In genomic region chr8:120548313-120548761, GRCm38 (mm10) we compare ENCODE assay signal across 7 mouse cellular contexts. TPM values are rescaled to one million over a fixed set of nuclear protein-coding genes. Genes with fewer than 3 reads are reported as not detected.
A peak's percentile ranks its signal among the peaks of the same experiment; 100 is the strongest.
DNase-seq lines count a peak whose midpoint lies in the region; ATAC-seq lines count a peak whose summit lies in the region.

No protein-coding gene starts in this region.

- no peak overlapping the region for H3K4me2 ChIP-seq in stomach, embryonic 16.5 days (ENCODE audit: low read depth, low read length)

- H3K27ac ChIP-seq in forebrain, embryonic 10.5 days = peak overlapping the region; percentile 86
- H3K27ac ChIP-seq in stomach, embryonic 16.5 days (ENCODE audit: low read length) = no peak overlapping the region

- peak overlapping the region; percentile 26; the same call in 1 of the 2 replicates for H3K9ac ChIP-seq in stomach, embryonic 16.5 days (ENCODE audit: low read length)

- no peak for DNase-seq in forebrain, embryonic 10.5 days (ENCODE audit: extremely low spot score, low spot score)
- peak; percentile 74 to 76 for DNase-seq in layer of hippocampus, postnatal 36 days
- no peak for DNase-seq in c-Kit-positive CD71-positive TER-119-positive erythroid progenitor cells, embryonic 14.5 days (ENCODE audit: low spot score)
- no peak for DNase-seq in thymus, adult 18-20 months

- H3K4me3 ChIP-seq in megakaryocyte, embryonic 14.5 days (replicated peaks) = peak overlapping the region; percentile 57
- H3K4me3 ChIP-seq in forebrain, embryonic 10.5 days = no peak overlapping the region; the same call in 1 of the 2 replicates
- H3K4me3 ChIP-seq in stomach, embryonic 16.5 days (replicated peaks; ENCODE audit: low read length) = no peak overlapping the region

- H3K9me3 ChIP-seq in megakaryocyte, embryonic 14.5 days = no peaks in the 10 kb centered on the region
- H3K9me3 ChIP-seq in forebrain, embryonic 10.5 days = no peaks in the 10 kb centered on the region
- no peaks in the 10 kb centered on the region for H3K9me3 ChIP-seq in stomach, embryonic 16.5 days (replicated peaks; ENCODE audit: control insufficient read depth, low read length)

- no peaks in the 10 kb centered on the region for H3K27me3 ChIP-seq in megakaryocyte, embryonic 14.5 days (replicated peaks)
- H3K27me3 ChIP-seq in forebrain, embryonic 10.5 days (ENCODE audit: poor library complexity, severe bottlenecking) = peaks cover 50% of the 10 kb centered on the region
- H3K27me3 ChIP-seq in stomach, embryonic 16.5 days (ENCODE audit: control insufficient read depth, insufficient read depth, low read length) = no peaks in the 10 kb centered on the region

- H3K36me3 ChIP-seq in megakaryocyte, embryonic 14.5 days (replicated peaks; ENCODE audit: low read length) = peaks cover 99% of the 10 kb centered on the region
- H3K36me3 ChIP-seq in forebrain, embryonic 10.5 days (replicated peaks) = peaks cover 4% of the 10 kb centered on the region; the same call in 1 of the 2 replicates
- H3K36me3 ChIP-seq in stomach, embryonic 16.5 days (ENCODE audit: control insufficient read depth, insufficient read depth, low read length) = no peaks in the 10 kb centered on the region

- ATAC-seq in megakaryocyte, adult 5-6 weeks (ENCODE audit: poor library complexity, severe bottlenecking) = no peak
- ATAC-seq in stomach, embryonic 16.5 days (ENCODE audit: insufficient read depth, low FRiP score) = no peak

- WGBS in forebrain, embryonic 10.5 days = 65% methylated on average over 16 of the region's 16 CpGs
- 63% methylated on average over 16 of the region's 16 CpGs for WGBS in stomach, embryonic 16.5 days

- H3K4me1 ChIP-seq in megakaryocyte, embryonic 14.5 days = peaks cover 100% of the 10 kb centered on the region
- peaks cover 99% of the 10 kb centered on the region for H3K4me1 ChIP-seq in forebrain, embryonic 10.5 days
- H3K4me1 ChIP-seq in stomach, embryonic 16.5 days (ENCODE audit: control insufficient read depth, insufficient read depth, low read length) = peaks cover 64% of the 10 kb centered on the region

RNA-seq across cellular contexts. Expression of gene Gins2, which starts 40.8 kb away (rescaled TPM):
- 8.3 and 35.4 TPM in 2 replicates for polyA plus RNA-seq in megakaryocyte, embryonic 14.5 days (2012; ENCODE audit: insufficient read depth, low replicate concordance)
- total RNA-seq in megakaryocyte, adult 5-6 weeks (2015) = 28.3 and 31.8 TPM in 2 replicates
- 23.2 and 28.9 TPM in 2 replicates for total RNA-seq in megakaryocyte, adult 5-6 weeks (2017)
- polyA plus RNA-seq in forebrain, embryonic 10.5 days (2016; fragmentation: Nextera tagmentation; extraction: Ambion mirVana) = 154 and 158 TPM in 2 replicates
- total RNA-seq in layer of hippocampus, postnatal 36 days (2021) = 1 to 10 TPM; 4.8 to 5.5 TPM
- polyA plus RNA-seq in stomach, embryonic 16.5 days (2015; fragmentation: Nextera tagmentation; extraction: Ambion mirVana) = 76.4 and 76.5 TPM in 2 replicates

Comparison
In these comparisons a context has a peak if more than half of its experiments do, and no peak if none do; other contexts are left out.
1. DNase-seq: peak in layer of hippocampus, postnatal 36 days (2 of 2); none in forebrain, embryonic 10.5 days (single experiment), c-Kit-positive CD71-positive TER-119-positive erythroid progenitor cells, embryonic 14.5 days (single experiment) and thymus, adult 18-20 months (0 of 2).